Mouse (Mus musculus): ENCODE results near the gene Trafd1. TPM values are rescaled to one million over a fixed set of nuclear protein-coding genes. Genes with fewer than 3 reads are reported as not detected.
A peak's percentile ranks its signal among the peaks of the same experiment; 100 is the strongest.

Trafd1 gene
- polyA plus RNA-seq, 1 experiment, result 27.3 TPM

- Histone ChIP-seq H3K4me1 (ENCODE audit: control insufficient read depth, insufficient read depth, insufficient read length, low read length) (0 out of 2 replicates have a peak, but pooled peaks cover 3% of the 10 kb centered on the region), H3K4me3 (ENCODE audit: insufficient read depth, low read depth, low read length) (peak overlapping the region; percentile 48), H3K27ac (replicated peaks; ENCODE audit: low read depth, low read length) (peak overlapping the region; percentile 74)
These were observed 55.9 kb downstream of the Trafd1 start for GRCm38 (mm10) chr5:121329333-121330058.

GRCm38 (mm10) chr5:121326079-121326805 lies 59.2 kb downstream of the Trafd1 start:
- Histone ChIP-seq H3K4me1 (ENCODE audit: control insufficient read depth, insufficient read depth, insufficient read length, low read length) (0 out of 2 replicates have a peak, but pooled peaks cover 3% of the 10 kb centered on the region), H3K27ac (replicated peaks; ENCODE audit: low read depth, low read length) (no peak overlapping the region), H3K4me3 (ENCODE audit: insufficient read depth, low read depth, low read length) (no peak overlapping the region)

Other genes with a start within 250 kb of the Trafd1 start
- gene Ptpn11, start 194.2 kb downstream of the Trafd1 start, polyA plus RNA-seq (2012; ENCODE audit: insufficient read depth, insufficient read length, missing spikeins), result 64.1 and 66.0 TPM in 2 replicates
- 462 and 609 TPM in 2 replicates for gene Rpl6, start 181.2 kb downstream of the Trafd1 start, polyA plus RNA-seq (2012; ENCODE audit: insufficient read depth, insufficient read length, missing spikeins)
- gene Hectd4, start 165.4 kb downstream of the Trafd1 start, polyA plus RNA-seq (2012; ENCODE audit: insufficient read depth, insufficient read length, missing spikeins), result 6.0 and 9.2 TPM in 2 replicates
- 15.3 and 19.5 TPM in 2 replicates for gene Naa25, start 12.3 kb upstream of the Trafd1 start, polyA plus RNA-seq (2012; ENCODE audit: insufficient read depth, insufficient read length, missing spikeins)
- 0.88 and 3.7 TPM in 2 replicates for gene Tmem116, start 66.3 kb upstream of the Trafd1 start, polyA plus RNA-seq (2012; ENCODE audit: insufficient read depth, insufficient read length, missing spikeins)
- gene Erp29, start 66.9 kb upstream of the Trafd1 start, polyA plus RNA-seq (2012; ENCODE audit: insufficient read depth, insufficient read length, missing spikeins), result 37.8 and 38.4 TPM in 2 replicates
- not detected in 2 replicates for gene Adam1b, start 117.8 kb upstream of the Trafd1 start, polyA plus RNA-seq (2012; ENCODE audit: insufficient read depth, insufficient read length, missing spikeins)
- gene Adam1a, start 159.8 kb upstream of the Trafd1 start, polyA plus RNA-seq (2012; ENCODE audit: insufficient read depth, insufficient read length, missing spikeins), result 0.52 and 0.71 TPM in 2 replicates
- gene Gm42878, start 159.8 kb upstream of the Trafd1 start, polyA plus RNA-seq (2012; ENCODE audit: insufficient read depth, insufficient read length, missing spikeins), result not detected in 2 replicates
- 47.1 and 76.5 TPM in 2 replicates for gene Mapkapk5, start 160.3 kb upstream of the Trafd1 start, polyA plus RNA-seq (2012; ENCODE audit: insufficient read depth, insufficient read length, missing spikeins)
- 645 and 839 TPM in 2 replicates for gene Aldh2, start 208.2 kb upstream of the Trafd1 start, polyA plus RNA-seq (2012; ENCODE audit: insufficient read depth, insufficient read length, missing spikeins)
- 18.4 and 32.3 TPM in 2 replicates for gene Acad12, start 233.3 kb upstream of the Trafd1 start, polyA plus RNA-seq (2012; ENCODE audit: insufficient read depth, insufficient read length, missing spikeins)

Measured in brown adipose tissue, adult 24 weeks (tissue).